Mouse (Mus musculus) megakaryocyte-erythroid progenitor cell, adult 5-6 weeks (primary cell): ENCODE measurements around the gene Nudt4. TPM values are rescaled to one million over a fixed set of nuclear protein-coding genes. Genes with fewer than 3 reads are reported as not detected.

Source experiments
- ATAC-seq: replicated peaks from 2 replicates; pipeline ENCODE4 v1.8.0; 2016; ENCODE audit warnings: mild to moderate bottlenecking, inconsistent platforms; ENCODE audit not compliant: severe bottlenecking, poor library complexity, low FRiP score, low TSS enrichment
- total RNA-seq, 2 experiments: library from RNA; stranded (forward) in 1 of 2; stranded (reverse) in 1 of 2; fragments of 200-1000, 215-1000 nt in 1 of 2; fragments of >200 nt in 1 of 2; fragmentation: Nextera tagmentation in 1 of 2; gene quantifications; 2 replicates each; pipeline ENCODE4 v1.2.3; 2014 to 2017

Gene Nudt4
- total RNA-seq, 2 experiments from 2014 or later: 39.8 to 77.4 TPM

DNA sequence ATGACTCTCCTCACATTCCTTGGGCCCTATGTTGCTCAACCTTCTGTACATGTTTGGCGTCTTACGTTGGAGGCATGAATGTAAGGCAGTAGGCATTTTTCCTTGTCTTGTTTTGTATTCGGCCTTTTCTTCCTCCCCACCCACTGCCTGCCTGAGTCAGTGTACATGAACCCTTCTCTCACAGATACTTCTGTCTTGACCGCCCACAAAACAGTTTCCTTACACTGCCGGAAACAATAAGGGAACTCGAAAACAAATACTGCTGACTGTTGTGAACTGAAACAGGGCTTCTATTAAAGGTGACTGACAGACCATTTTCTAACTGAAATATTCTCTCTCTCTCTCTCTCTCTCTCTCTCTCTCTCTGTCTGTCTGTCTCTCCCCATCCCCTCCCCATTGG lies 55.2 kb downstream of the Nudt4 start:
- ATAC-seq: no peak

DNA sequence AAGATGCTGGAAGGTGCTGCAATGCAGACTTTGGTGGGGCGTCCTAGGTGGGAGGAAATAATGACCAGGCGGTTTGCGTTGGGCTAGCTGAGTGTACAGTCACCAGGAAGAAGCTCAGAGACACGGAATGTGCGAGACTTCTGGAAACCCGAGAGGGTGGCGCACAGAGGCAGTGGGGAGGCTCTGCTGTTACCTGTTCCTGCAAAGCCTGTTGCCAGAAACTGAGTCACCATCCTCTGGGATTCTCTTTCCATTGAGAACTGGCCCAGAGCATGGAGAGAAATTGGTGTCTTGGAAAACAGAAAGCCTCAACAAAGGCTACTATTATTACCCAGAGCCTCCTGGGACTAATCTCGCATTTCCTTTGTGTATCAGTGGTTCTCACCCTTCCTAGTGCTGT lies 55.8 kb downstream of the Nudt4 start:
- no peak for ATAC-seq

- ATAC-seq: no peak
Observed at GRCm38 (mm10) chr10:95504341-95504740, 59.6 kb downstream of the Nudt4 start.

DNA sequence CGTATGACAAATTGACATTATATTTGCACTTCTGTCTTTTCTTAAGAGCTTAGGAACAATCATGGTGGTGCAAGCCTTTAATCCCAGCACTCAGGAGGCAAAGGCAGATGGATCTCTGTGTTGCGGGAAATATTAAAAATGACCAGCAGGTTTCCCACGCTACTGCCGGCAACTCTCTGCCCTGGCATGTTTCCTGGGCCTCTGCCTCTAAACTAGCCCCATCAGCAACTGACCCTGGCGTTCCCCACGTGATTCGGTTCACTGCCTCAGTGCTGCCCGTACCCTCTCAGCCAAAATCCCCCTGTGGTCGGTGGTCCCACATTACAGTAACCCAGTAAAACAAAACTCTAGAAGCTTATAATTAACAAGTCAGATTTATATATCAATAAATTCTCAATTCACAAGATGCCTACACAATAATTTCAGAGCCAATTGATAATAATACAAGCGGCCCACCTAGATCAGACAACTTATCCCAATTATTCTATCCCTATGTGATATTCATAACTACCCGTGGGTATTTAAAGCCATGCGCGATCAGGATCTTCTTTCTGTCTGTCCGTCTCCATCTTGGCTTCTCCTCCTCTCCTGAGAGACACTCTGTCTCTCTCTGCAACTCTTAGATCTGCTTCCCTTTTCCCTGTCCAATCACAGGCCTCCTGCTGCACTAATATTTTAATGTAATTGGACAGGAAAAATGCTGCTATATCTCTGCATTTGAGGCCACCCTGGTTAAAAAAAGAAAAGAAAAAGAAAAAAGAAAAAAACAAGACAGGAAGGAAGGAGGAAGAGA lies 60.3 kb downstream of the Nudt4 start:
- ATAC-seq: no peak

DNA sequence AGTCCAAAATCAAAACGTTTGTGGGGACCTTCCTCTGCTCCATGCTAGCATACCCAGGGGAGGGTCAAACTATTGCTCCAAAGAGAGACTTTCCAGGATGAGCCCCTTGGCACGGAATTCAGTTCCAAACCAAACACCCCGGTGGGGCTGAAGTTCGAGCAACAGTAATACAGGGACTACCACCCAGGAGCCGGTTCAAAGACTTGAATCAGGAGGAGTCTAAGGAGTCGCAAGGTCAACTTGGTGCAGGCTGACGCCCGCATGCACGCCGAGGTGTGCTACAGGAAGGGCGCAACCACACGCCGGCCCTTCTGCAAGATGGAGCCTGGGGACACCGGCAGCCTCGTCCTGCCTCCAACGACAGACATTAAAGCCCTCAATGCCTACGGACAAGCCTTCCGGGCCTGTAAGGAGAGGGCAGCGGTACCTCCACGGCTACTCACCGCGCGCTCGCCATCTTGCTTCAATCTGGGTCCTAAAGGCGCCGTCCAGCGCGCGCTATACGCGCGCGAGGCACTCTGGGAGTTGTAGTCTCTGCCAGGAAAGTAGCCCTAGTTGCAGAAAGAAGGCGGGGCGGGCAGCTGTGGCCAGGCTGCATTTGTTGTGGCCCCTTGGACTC lies 62.4 kb downstream of the Nudt4 start, which contains the start of gene Mrpl42:
Gene Mrpl42, minus strand, starts transcription at position 478 of the 619 bp plus-strand sequence.
- ATAC-seq: peak; percentile 97

DNA sequence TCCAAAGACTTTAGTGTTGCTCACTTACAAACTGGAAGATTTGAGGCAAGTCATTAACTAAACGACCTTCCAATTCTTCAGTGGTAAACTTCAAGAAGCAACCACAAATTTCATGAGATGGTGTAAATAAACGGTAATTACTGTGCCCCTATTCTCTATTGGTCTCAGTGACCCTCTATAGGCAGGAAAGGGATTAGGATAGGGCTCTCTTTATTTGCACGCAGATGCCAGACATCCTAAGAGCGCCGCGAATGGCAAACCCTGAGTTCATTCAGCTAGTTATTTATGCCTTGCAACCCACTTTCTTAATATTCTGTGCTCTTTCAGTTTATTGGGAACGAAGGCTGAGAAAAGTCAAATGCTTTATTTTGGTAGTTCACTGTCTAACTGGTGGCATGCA lies 62.9 kb downstream of the Nudt4 start:
- 0 out of 2 replicates have a peak, but pooled peaks have one; percentile 41 for ATAC-seq

Other genes starting within 250 kb of the Nudt4 start
- 5.9 and 8.3 TPM in 2 replicates for gene Cradd, start 240.0 kb downstream of the Nudt4 start, total RNA-seq (2014; fragmentation: Nextera tagmentation)
- gene Cradd, start 240.0 kb downstream of the Nudt4 start, total RNA-seq (2017): 0.42 and 2.2 TPM in 2 replicates
- gene Socs2, start 147.0 kb downstream of the Nudt4 start, total RNA-seq (2014; fragmentation: Nextera tagmentation): 0.59 and 2.4 TPM in 2 replicates
- 0.61 TPM in 1 of 2 replicates, not detected in the other for gene Socs2, start 147.0 kb downstream of the Nudt4 start, total RNA-seq (2017)
- gene Mrpl42, start 62.2 kb downstream of the Nudt4 start, total RNA-seq (2014; fragmentation: Nextera tagmentation): 244 and 249 TPM in 2 replicates
- 235 and 255 TPM in 2 replicates for gene Mrpl42, start 62.2 kb downstream of the Nudt4 start, total RNA-seq (2017)
- 238 and 277 TPM in 2 replicates for gene Ube2n, start 49.0 kb downstream of the Nudt4 start, total RNA-seq (2014; fragmentation: Nextera tagmentation)
- gene Ube2n, start 49.0 kb downstream of the Nudt4 start, total RNA-seq (2017): 172 and 198 TPM in 2 replicates
- gene Anapc15-ps, start 109.3 kb upstream of the Nudt4 start, total RNA-seq (2014; fragmentation: Nextera tagmentation): not detected in 2 replicates
- 0.56 and 1.1 TPM in 2 replicates for gene Anapc15-ps, start 109.3 kb upstream of the Nudt4 start, total RNA-seq (2017)